Mouse (Mus musculus) gastrocnemius, adult 18-20 months (tissue): Measurements from ENCODE around the gene B4galt2. TPM values are rescaled to one million over a fixed set of nuclear protein-coding genes. Genes with fewer than 3 reads are reported as not detected.

ENCODE experiments used
- DNase-seq: peaks from one replicate; pipeline ENCODE4 v3.0.0; 2021; ENCODE audit warnings: low spot score
- total RNA-seq, 2 experiments: library from RNA; stranded (reverse); gene quantifications; 2 replicates each; pipeline ENCODE4 v1.2.3; 2021

Gene B4galt2
- total RNA-seq, 2 experiments from 2014 or later: 1.8 to 2.0 TPM

GRCm38 (mm10) chr4:117835531-117836111 lies 47.7 kb downstream of the B4galt2 start:
- DNase-seq: peak; percentile 34

- DNase-seq: peak; percentile 67
Measured at GRCm38 (mm10) chr4:117834845-117835530, 48.3 kb downstream of the B4galt2 start.

GRCm38 (mm10) chr4:117834457-117834844 lies 48.8 kb downstream of the B4galt2 start, which contains the start of gene Slc6a9:
TSS of gene Slc6a9 (plus strand) at chr4:117834506.
- DNase-seq: no peak

- DNase-seq: peak; percentile 10
Measured at GRCm38 (mm10) chr4:117831920-117832691, 51.2 kb downstream of the B4galt2 start.

GRCm38 (mm10) chr4:117831499-117831898 lies 51.8 kb downstream of the B4galt2 start:
- DNase-seq: peak; percentile 37

- DNase-seq: no peak
Measured at GRCm38 (mm10) chr4:117830801-117831200, 52.5 kb downstream of the B4galt2 start.

- DNase-seq: peak; percentile 74
Measured at GRCm38 (mm10) chr4:117830124-117830551, 53.1 kb downstream of the B4galt2 start.

- DNase-seq: peak; percentile 81
Measured at GRCm38 (mm10) chr4:117829260-117830123, 53.8 kb downstream of the B4galt2 start.

GRCm38 (mm10) chr4:117828572-117829145 lies 54.6 kb downstream of the B4galt2 start:
- DNase-seq: no peak

Other genes starting within 250 kb of the B4galt2 start
- 10 to 100 TPM; 14.9 to 15.7 TPM for gene Dmap1, start 201.2 kb downstream of the B4galt2 start, total RNA-seq
- not detected for gene Gm12845, start 159.1 kb downstream of the B4galt2 start, total RNA-seq
- not detected for gene Klf17, start 117.8 kb downstream of the B4galt2 start, total RNA-seq
- 1 to 10 TPM; 5.7 to 6.0 TPM for gene Slc6a9, start 49.0 kb downstream of the B4galt2 start, total RNA-seq
- gene Ccdc24, start 10.9 kb downstream of the B4galt2 start, total RNA-seq: under 1 TPM in 1 of 2 experiments, not detected in 1; 0.52 TPM
- gene Atp6v0b, start 3.8 kb upstream of the B4galt2 start, total RNA-seq: 10 to 100 TPM; 82.2 to 83.6 TPM
- 1 to 10 TPM; 3.1 to 3.2 TPM for gene Dph2, start 8.5 kb upstream of the B4galt2 start, total RNA-seq
- gene Ipo13, start 31.5 kb upstream of the B4galt2 start, total RNA-seq: 100 to 1,000 TPM; 262 to 289 TPM
- under 1 TPM; 0.19 to 0.27 TPM for gene Artn, start 46.3 kb upstream of the B4galt2 start, total RNA-seq